Mouse (Mus musculus) CD4-positive naive resting alpha-beta T cell, adult 76 days (primary cell): ENCODE measurements around the gene Lgals8. TPM values are rescaled to one million over a fixed set of nuclear protein-coding genes. Genes with fewer than 3 reads are reported as not detected.

ENCODE experiments used
- total RNA-seq: library from RNA; stranded (reverse); gene quantifications from one replicate; pipeline ENCODE4 v1.2.4, GENCODE M21; 2023

Gene Lgals8
- 88.8 TPM for total RNA-seq

DNA sequence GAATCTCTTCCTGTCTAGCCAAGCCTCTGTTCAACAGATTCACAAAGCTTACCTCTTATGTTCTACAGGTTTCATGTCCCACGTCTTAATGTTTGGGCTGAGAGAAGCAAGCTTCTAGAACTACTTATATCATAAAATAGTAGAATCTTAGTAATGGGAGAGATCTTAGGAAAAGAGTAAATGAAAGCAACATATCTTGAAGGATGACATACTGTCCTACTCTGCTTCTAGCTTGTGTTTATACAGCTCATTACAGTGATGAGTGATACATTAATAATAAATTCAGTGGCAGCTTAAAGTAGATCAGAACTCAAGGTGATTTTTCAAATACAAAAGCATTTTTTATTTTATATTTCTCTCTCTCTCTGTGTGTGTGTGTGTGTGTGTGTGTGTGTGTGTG lies at the start of gene Lgals8:
Gene Lgals8 (minus strand): TSS at position 101 of the 400 bp plus-strand sequence.

GRCm38 (mm10) chr13:12394609-12395505 lies 69.9 kb downstream of the Lgals8 start, which contains the start of gene Heatr1:
Gene Heatr1 (plus strand): TSS chr13:12395027.

Other genes with a start within 250 kb of the Lgals8 start
- gene Mtr, start 206.8 kb downstream of the Lgals8 start, total RNA-seq: 37.1 TPM
- gene Actn2, start 124.2 kb downstream of the Lgals8 start, total RNA-seq: 6.4 TPM
- 87.7 TPM for gene Heatr1, start 69.9 kb downstream of the Lgals8 start, total RNA-seq
- gene Edaradd, start 55.5 kb upstream of the Lgals8 start, total RNA-seq: 1.6 TPM
- 23.4 TPM for gene Ero1lb, start 100.9 kb upstream of the Lgals8 start, total RNA-seq